Mouse (Mus musculus) ES-Bruce4 (cell line): Measurements from ENCODE around the gene Ccr2.

Experiments used
- CTCF ChIP-seq: IDR thresholded peaks from one replicate; pipeline ENCODE4 v1.8.1; 2011; ENCODE audit warnings: low read depth, low read length
- EP300 ChIP-seq: IDR thresholded peaks from 2 replicates; pipeline ENCODE4 v1.6.1; 2011; ENCODE audit warnings: low read depth, low read length; ENCODE audit not compliant: insufficient read depth
- POLR2A ChIP-seq: IDR thresholded peaks from one replicate; pipeline ENCODE4 v1.8.1; 2011; ENCODE audit warnings: low read length; ENCODE audit not compliant: insufficient read depth

- no peak for TF ChIP-seq POLR2A
- TF ChIP-seq CTCF, result no peak
- TF ChIP-seq EP300, result no peak
Observed at GRCm38 (mm10) chr9:124137619-124138018, 35.9 kb downstream of the Ccr2 start.
